Mouse (Mus musculus) left cerebral cortex, postnatal 4 days (tissue): Measurements from ENCODE around the gene Klrd1. TPM values are rescaled to one million over a fixed set of nuclear protein-coding genes. Genes with fewer than 3 reads are reported as not detected.
"Not testable (repeated sequence)": the region's sequence is repeated elsewhere in the genome, so short reads cannot be mapped to it uniquely, and the experiment has no call there.

Experiments
- DNase-seq: peaks from one replicate; pipeline ENCODE4 v3.0.0-alpha.2; 2022
- intact Hi-C: fragments of 180-260 bp; cut with DNase I; formaldehyde crosslinking; loops from one replicate; pipeline ENCODE4 v1.15.1; 2025
- total RNA-seq, 2 experiments: library from RNA; stranded (reverse); gene quantifications; 2 replicates each; pipeline ENCODE4 v1.2.3; 2021

The Klrd1 gene
- total RNA-seq: not detected

- intact Hi-C loops: no loop called here
Observed at GRCm38 (mm10) chr6:129591508-129591907, at the start of gene Klrd1. Gene Klrd1, plus strand, starts transcription at chr6:129591782.

GRCm38 (mm10) chr6:129541931-129542330, 49.7 kb upstream of the Klrd1 start:
- intact Hi-C loops: no loop called here
- no peak for DNase-seq

More at GRCm38 (mm10) chr6:129591508-129591907, at the start of gene Klrd1:
- no peak for DNase-seq

GRCm38 (mm10) chr6:129542540-129542939, 49.0 kb upstream of the Klrd1 start:
- no peak for DNase-seq
- intact Hi-C loops: no loop called here

- intact Hi-C loops: no loop called here
Observed at GRCm38 (mm10) chr6:129543709-129544606, 47.6 kb upstream of the Klrd1 start.

GRCm38 (mm10) chr6:129547277-129547676, 44.3 kb upstream of the Klrd1 start:
- intact Hi-C loops: no loop called here

More at GRCm38 (mm10) chr6:129543709-129544606, 47.6 kb upstream of the Klrd1 start:
- DNase-seq: peak; percentile 69

GRCm38 (mm10) chr6:129548009-129548408, 43.6 kb upstream of the Klrd1 start:
- intact Hi-C loops: no loop called here
- no peak for DNase-seq

More at GRCm38 (mm10) chr6:129547277-129547676, 44.3 kb upstream of the Klrd1 start:
- no peak for DNase-seq

GRCm38 (mm10) chr6:129557298-129558023, 34.1 kb upstream of the Klrd1 start:
- intact Hi-C loops: no loop called here
- DNase-seq: no peak

- intact Hi-C loops: loop anchor here (1.0 kb wide), 1 partner anchor 165 kb away; no protein-coding TSS in a partner anchor
- peak; percentile 74 for DNase-seq
Observed at GRCm38 (mm10) chr6:129558946-129559640, 32.5 kb upstream of the Klrd1 start.

GRCm38 (mm10) chr6:129559641-129560027, 31.9 kb upstream of the Klrd1 start:
- no peak for DNase-seq
- intact Hi-C loops: loop anchor here (1.0 kb wide), 1 partner anchor 165 kb away; no protein-coding TSS in a partner anchor

GRCm38 (mm10) chr6:129565257-129565656, 26.3 kb upstream of the Klrd1 start:
- intact Hi-C loops: no loop called here
- no peak for DNase-seq

GRCm38 (mm10) chr6:129575315-129575714, 16.3 kb upstream of the Klrd1 start:
- intact Hi-C loops: no loop called here

GRCm38 (mm10) chr6:129577605-129578004, 14.0 kb upstream of the Klrd1 start, which contains the start of gene Klre1:
Gene Klre1, plus strand, starts transcription at chr6:129577905.
- no peak for DNase-seq
- intact Hi-C loops: no loop called here

More at GRCm38 (mm10) chr6:129575315-129575714, 16.3 kb upstream of the Klrd1 start:
- no peak for DNase-seq

- intact Hi-C loops: no loop called here
- no peak for DNase-seq
Observed at GRCm38 (mm10) chr6:129581274-129581673, 10.3 kb upstream of the Klrd1 start.

- no peak for DNase-seq
- intact Hi-C loops: no loop called here
Observed at GRCm38 (mm10) chr6:129581896-129582295, 9.7 kb upstream of the Klrd1 start.

- DNase-seq: no peak
- intact Hi-C loops: no loop called here
Observed at GRCm38 (mm10) chr6:129583014-129583413, 8.6 kb upstream of the Klrd1 start.

- DNase-seq: no peak
- intact Hi-C loops: no loop called here
Observed at GRCm38 (mm10) chr6:129608372-129608771, 16.8 kb downstream of the Klrd1 start.

- no peak for DNase-seq
- intact Hi-C loops: no loop called here
Observed at GRCm38 (mm10) chr6:129623735-129624134, 32.2 kb downstream of the Klrd1 start, which contains the start of gene Klrk1. Gene Klrk1, minus strand, starts transcription at chr6:129623864.

- DNase-seq, intact Hi-C loops: not testable (repeated sequence)
Observed at GRCm38 (mm10) chr6:129631046-129631445, 39.5 kb downstream of the Klrd1 start.

- intact Hi-C loops, DNase-seq: not testable (repeated sequence)
Observed at GRCm38 (mm10) chr6:129643237-129643636, 51.7 kb downstream of the Klrd1 start, which contains the start of gene Klrc3. Gene Klrc3, minus strand, starts transcription at chr6:129643337.

GRCm38 (mm10) chr6:129644054-129644453, 52.5 kb downstream of the Klrd1 start:
- DNase-seq, intact Hi-C loops: not testable (repeated sequence)
